Mouse (Mus musculus) WW6 (cell line): ENCODE measurements at regions not wholly inside any gene's neighbourhood (a gene's known extent, or its start where the extent isn't known, plus 50 kb on each side); places are given as distances from the start of the nearest gene placed in this dataset.
A peak's percentile ranks its signal among the peaks of the same experiment; 100 is the strongest.

Source experiments
- DNase-seq: peaks from one replicate; pipeline ENCODE4 v3.0.0-alpha.2; 2013; ENCODE audit warnings: low read depth, low spot score

DNA sequence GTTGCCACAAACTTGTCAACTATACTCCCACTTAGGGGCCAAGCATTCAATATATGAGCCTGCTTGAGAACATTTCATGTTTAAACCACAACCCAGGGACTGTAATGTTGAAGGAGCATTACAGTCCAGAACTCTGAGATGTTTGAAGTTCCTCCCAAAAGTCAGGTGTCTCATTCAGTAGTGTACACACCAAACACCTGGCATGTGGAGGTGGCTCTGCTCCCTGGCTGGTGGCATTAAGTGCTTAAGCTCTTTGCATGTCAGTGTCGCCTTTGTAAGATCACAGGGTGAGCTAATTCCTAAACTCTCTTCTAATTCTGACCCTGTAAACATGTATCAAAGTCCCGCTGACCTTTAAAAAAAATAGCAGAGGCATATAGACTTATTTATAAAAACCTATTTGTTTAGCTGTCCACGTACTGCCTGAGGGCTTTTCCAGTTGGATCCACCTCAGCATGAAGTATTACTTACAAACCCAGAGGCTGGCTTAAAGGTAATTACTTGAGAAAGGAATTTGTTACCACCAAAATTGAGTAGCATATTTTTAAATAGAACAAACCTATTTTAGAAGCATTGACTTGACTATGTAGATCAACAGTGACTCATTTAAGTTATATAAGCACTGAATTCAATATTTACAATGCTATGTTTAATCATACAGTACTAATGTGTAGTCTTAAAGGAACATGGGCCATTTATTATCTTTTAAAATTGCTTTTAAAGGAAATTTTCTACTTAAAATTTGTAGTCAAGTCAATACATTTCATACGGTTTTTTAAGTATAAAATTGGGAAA lies 276.3 kb upstream of the Fermt1 start:
- DNase-seq, result no peak

DNA sequence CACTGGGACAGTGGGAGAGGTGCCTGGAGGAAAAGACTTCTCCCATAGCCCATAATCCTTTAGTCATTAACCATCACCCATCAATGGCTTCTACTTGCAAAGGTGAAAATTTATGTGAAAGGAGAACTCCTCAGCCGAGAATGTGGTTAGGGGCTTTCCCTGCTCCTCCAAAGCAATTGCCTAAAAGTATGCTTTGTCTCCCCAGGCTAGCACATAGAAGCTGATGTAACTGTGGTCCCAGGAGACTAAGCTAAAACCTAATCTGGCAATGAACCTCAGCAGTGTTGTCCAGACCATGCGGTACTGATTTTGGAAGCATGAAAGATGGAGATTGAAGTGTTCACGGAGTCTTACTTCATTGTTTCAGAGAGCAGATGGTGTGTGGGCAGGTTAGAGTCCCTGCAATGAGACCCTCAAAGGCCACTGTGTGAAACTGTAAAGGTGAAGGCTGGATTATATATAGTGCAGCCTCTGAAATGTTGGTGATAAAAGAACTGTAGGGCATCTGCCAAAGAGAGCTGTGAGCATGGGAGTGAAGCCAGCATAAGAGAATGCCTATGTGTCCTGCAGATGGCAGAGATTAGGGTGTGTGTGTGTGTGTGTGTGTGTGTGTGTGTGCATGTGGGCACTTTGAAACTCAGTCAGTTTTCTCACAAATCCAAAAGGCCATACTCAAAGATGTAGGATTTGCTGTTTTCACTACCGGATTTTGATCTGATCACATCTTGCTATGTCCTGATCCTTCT lies 289.6 kb upstream of the Fermt1 start:
- DNase-seq, result no peak

DNA sequence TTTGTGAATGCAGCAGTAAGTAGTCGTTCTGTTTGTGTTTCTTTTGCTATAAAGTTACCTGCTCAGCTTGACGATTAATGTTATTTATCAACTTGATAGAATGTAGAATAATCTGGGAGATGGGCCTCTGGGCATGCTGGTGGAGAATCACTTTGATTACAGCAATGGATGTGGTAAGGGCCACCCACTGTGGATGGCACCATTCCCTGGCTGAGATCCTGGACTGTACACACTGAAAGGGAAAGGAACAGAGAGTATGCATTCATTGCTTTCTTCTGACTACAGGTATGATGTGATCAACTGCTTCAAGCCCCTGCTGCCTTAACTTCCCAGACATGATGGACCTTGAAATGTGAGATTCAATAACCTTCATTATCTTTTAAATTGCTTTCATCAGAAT lies 299.8 kb upstream of the Bmp2 start:
- no peak for DNase-seq

DNA sequence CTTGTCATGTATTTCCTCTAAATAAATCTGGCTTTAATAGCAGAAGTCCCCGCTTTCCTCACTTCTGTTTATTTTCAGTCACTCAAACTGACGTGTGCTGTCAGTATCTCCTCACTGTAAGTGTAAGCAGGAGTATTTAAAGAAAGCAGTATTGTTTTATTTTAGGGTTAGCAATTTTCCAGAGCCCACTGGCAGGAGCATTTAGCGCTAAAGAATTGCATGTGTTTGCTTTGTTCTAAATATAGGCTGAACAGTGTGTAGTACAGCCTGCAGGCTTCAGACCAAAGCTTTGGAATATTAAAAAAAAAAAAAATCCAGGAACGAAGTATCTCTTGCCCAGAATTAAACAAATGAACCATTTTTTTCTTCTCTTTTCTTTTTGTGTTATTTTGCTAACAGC lies 277.5 kb upstream of the Bmp2 start:
- DNase-seq, result no peak

DNA sequence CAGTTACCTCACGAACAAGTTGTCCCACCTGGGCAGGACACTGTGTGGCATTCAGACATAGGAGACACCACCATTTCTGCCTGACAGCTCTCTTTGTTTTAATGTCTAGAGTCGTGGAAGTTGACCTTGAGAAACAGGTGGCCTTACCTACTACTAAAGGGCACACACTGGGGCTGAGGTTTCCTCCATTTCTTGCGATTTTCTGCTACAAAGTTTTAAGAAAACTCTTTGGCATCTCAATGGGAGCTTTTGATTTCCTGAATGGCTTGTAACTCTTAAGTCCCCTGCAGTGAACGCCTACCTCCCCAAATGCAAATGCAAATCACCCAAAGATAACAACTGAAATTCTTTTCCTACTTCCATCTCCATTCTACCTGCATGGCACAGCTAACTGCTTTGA lies 273.4 kb upstream of the Bmp2 start:
- no peak for DNase-seq

DNA sequence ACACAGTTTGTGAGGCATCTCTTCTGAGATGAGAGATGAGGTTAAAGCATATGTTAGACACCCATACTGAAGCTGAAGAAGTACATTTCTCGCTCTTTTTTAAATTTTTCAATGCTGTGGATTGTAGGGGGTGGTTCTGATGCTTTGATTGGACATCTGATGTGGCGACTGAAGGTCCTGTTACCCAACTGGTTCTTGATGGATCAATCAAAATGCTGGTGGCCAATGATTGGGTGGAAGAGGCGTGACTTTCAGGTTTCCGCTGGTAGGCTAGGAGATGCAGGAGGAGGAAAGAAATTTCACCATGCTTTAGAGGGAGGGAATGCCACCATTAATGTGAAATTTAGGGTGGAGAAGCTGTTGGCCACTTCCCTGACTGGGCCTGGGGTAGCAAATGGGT lies 272.7 kb upstream of the Bmp2 start:
- peak; percentile 18 for DNase-seq

DNA sequence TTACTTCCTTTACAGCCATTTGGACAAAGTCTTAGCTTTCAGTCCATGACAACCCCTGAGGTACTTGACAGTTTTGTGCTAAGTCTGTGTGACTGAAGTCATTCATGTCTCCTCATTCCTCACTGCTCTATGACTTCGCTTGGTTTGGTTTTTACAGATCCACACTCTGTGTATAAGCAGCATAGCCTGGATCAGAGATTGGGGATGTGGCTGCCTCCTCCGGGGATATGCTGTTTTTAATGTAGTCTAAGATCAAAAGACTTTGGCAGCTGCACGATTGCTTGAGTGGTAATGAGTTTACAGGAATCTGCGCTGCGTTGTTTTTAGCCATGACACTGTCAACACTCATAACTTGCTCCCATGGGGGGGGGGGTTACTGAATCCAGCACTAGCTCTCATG lies 269.3 kb upstream of the Bmp2 start:
- no peak for DNase-seq

DNA sequence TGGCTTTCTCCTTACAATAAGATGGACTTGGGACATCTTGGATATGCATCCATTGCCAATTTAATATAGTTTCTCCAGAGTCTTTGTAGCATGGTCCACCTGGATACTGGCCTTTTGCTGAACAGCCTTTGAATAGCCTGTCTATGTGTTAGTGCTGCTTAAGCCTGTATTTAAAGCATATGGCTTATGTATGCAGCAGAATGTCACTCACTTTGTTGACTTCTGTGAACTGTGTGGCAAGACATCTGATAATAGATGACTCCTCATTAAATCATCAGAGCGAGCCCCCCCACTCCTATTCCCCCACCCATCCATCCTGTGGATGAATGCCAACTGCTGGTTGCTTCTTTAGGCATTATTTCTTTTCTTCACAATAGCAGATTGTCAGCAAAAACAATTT lies 268.2 kb upstream of the Bmp2 start:
- no peak for DNase-seq

DNA sequence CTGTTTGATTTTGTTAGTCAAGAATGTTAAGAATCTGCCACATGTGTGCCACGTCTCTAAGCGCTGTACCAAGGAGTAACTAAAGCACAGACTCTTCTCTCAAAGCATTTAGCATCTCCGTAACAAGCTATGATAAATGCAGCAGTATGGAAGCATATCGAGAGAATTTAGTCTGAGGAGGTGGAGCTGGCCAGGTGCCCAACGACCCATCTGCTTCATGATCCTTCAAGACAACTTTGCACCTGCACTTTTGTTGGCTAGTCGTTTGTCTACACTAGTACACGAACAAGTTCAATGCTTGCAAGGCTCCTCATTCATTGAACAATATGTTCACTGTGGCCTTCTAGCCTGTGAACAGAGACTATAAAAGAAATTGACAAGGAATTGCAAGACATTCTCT lies 257.8 kb upstream of the Bmp2 start:
- no peak for DNase-seq

DNA sequence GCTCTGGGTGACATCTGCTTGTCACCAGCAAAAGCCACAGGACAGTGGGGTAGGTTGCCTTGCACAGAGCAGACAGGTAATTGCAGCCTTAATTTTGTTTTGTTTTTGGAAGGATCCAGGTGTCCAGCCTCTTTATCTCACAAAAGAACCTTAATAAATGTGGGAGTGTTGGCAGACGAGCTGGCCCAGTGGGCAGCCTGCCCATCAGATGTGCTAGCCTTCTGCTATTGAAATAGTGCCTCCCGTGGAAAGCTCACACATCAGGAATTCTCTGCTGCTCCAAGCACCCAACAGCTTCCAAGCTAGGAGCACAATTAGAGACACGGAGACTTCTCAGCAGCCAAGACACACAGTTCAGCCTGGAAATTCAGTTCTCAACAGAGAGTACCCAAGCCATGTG lies 246.0 kb upstream of the Bmp2 start:
- DNase-seq, result no peak

DNA sequence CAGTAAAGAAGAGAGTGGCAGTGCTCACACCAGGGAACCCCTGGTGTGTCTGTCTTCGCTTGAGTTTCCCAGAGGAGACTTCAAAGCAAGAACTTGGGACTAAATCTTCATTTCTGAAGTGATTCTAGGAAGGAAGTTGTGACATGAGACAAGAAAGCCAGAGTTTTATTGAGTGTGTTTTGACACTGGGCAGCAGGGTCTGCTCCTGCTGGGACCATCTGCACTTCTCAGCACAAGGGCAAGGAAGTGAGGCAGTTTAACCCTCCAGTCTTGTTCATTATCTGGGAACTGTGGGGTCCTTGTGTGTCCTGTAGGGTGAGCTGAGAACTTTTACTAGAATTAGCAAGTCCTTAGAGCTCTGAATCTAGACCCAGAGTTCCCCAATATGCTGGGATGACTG lies 241.0 kb upstream of the Bmp2 start:
- no peak for DNase-seq

DNA sequence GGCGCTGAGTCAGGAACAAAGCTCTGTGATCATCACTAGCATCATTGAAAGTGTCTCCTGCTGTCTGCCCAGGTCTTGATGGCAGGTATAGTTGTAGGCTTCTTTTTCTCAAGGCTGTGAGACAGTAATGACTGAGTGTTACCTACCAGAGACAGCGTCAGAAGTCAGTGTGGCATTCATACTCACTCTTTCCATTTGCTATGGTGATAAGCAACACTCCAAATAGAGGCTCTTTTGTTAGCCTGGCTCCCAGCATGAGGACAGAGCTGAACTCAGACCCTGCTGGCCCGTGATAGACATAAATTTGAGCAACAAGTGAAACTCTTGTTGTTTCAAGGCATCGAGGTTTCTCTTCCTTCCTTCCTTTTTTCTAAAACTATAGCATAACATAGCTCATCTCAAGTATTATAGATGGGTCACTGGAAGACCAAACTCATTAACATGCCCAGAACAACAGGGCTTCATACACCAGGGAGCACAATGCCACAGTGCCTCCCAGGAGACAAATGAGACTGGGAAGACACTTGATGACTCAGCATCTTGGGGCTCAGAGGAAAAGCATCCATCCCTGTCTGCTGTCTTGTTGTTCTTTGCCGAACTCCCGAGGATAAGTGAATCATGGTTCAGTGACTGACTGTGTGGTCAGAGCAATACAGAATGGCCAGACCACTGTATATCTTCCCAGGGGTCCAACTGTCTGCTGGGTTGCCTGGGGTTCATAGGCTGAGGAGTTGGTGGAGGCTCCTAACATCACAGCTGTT lies 225.5 kb upstream of the Bmp2 start:
- DNase-seq, result no peak

DNA sequence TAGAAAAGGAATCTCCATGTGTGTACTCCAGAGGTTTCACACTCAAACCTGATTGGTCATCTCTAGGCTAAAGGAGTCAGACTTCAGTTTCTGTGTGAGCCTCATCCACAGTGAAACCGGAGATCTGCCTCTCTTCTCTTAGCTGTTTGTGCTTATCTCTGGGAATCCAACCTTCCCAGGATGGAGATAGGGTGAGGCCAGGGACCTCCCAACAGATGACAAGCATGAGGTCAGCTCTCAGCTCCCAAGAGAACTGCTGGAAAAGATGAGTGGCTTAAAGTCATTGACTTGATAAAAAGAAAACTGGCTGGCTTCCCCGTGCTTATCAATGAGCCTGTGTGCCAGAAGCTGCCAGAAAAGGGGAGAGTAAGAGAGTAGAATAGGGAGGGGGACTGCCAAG lies 224.3 kb upstream of the Bmp2 start:
- DNase-seq, result no peak

DNA sequence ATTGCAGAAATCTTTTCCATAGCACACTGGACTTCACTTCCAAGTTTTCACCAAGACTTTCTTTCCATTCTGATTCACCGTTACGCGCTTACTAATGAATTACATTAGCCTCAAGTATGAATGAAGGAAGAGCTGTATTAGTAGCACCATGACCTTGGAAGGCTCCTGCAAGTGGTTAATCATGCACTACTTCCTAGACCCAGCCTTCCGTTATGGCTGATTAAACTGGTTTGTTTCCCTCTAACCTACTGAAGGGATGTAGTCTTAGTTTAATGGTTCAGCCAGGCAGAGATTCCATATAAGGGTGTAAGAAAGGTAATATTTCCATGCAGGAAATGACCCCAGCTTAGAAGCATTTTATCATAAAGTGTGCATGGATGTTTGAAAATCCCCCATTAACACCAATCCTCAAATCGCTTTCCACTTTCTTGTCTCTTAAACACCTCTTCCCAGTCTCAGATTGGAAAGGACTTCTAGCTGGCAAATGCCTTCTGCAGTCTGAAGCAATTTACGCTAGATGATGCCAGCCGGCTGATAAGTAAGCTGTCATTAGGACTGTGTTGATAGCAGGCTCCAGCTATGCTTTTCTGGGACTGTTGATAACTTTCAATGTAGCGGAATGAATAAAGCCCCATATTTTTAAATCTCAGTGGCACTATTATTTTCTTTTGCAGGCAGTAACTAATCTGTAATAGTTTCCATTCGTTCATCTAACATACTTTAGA lies 215.6 kb upstream of the Bmp2 start:
- no peak for DNase-seq

DNA sequence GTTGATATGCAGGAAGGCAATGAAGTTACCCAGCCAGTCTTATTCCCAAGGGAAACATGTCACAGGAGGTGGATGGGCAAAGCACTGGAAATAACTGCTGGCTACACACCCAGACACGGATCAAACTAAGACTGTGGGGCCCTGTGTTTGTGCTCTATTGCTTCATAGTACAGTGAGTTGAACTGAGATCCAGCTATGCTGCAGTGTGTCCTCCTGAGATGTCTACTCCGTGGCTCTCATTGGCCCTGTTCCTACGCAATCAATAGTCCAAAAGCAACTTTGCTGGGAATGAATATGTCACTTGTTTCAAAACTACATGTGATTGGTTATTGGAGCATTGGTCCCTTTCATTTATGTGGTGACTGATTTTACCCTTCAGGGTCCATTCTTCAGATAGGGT lies 213.8 kb upstream of the Bmp2 start:
- no peak for DNase-seq

DNA sequence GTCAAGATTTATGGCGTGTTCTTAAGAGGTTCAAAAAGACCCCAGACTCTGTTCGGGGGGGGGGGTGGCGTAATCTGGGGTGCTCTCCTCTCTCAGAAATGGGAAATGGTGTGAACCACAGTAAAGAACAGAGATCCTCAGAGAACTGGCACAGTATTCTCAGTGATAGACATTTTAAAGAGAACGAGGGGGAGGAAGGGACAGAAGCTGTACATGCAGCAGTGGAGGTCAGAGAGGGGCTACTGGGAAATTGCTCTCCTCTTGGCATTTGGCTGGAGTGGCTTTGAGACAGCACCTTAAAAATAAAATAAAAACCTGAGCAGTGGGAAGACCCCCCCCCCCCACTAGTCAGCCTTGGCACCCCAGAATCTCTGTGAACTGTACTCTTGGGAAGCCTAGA lies 210.6 kb upstream of the Bmp2 start:
- no peak for DNase-seq

DNA sequence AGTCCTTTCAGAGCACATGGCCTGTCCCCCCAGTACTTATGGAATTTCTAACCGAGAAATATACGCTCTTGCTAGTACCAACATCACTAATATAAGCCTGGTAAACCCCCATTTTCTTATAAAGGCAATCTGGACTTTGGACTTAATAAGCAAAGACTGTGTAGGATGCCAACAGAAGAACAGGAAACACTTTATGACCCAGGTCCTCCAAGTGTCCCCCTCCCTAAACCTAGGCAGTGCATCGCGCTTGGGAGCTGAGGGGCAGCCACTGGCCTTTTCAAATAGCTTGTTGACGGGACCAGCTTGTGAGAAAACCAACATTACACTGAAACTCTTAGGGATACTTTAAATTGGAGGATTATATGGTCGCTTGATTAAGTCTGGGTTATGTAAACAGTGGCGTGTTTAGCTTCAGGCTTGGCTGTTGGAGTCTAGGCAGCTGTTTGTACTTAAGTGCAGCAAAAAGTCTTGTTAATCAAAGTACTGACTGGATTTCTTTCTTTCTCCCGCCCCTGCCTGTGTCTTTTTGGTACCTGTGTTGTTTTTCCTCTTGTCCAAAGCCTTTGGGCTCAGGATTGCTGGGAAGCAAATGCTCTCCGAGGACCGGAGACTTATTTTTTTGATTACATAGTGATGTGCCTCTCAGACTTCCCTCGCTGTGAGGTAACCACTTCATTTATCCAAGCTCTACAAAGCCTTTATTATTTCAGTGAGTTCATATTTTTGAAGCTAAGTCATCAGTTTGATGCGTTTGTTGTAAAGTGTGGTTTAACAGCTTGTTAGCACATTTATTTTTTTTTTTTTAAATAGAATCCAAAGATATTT lies 205.8 kb upstream of the Bmp2 start:
- no peak for DNase-seq

DNA sequence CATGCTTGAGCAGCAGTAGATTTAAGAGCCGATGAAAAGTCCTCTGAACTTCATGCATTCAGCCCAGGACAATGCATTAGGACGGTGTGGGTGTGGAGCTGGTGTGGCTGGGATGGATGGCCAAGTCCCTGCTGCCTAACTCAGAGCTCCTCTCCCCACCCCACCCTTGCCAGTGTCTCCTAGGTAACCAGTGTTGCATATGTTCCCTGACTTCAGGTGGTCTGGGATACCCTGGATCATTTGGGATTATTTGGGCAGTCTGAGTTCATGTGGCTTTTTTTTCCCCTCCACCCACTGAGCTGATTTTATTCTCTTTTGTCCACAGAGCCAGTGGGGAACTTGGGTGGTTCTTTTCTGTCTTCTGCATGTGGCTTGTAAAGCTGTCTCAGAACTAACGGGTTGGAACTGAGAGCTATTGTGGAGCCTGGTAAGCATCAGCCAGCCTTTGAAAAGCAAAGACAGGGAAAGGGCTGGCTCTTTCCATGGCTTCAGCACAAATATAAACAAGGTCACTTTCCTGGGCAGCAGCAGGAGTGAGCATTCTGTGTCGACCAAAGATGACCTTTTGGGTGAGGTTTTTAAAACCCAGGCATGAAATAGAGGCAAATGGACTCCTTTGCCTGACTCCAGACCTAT lies 205.1 kb upstream of the Bmp2 start:
- DNase-seq, result no peak

DNA sequence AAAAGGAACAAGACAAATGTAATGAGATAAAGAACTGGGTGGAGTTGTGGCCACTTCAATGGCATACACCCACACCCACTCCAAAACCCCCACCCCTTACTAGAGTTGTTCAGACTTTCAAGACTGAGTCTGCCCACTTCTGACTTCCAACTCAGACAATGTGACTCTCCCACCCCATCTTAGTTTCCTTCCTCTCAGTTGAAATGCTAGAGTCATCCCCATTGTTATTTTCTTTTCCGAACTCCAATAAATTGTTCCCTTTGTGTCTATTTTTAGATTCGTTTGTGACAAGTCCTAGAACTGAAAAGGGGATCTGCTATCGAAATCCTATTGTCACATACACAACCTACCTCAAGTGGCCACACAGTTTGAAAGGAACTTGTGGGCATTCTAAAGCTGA lies 200.7 kb upstream of the Bmp2 start:
- no peak for DNase-seq

DNA sequence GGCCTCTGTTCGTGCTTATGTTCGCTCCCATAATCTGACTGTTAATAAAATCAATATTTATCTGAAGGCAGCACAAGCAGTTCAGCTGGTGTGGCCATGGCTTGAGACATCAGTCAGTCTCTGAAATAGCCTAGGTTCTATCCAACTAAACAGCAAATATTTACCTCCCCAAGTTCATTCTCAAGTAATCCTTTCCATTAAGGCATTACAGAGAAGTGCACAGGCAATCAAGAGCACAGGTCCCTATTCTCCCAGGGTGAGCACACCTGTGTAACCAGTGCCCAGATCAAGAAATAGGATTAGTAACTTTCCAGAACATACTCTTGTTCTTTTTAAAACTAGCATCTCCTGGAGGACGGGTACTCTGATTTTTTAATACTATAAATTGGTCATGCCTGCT lies 199.2 kb upstream of the Bmp2 start:
- DNase-seq, result no peak
